Mouse (Mus musculus) erythroblast, embryonic 14.5 days (primary cell): Measurements from ENCODE around the gene Fastk. TPM values are rescaled to one million over a fixed set of nuclear protein-coding genes. Genes with fewer than 3 reads are reported as not detected.

ENCODE experiments used
- H3K27me3 ChIP-seq: 2 replicates; pipeline ENCODE4 v1.6.1; 2012; ENCODE audit warnings: inconsistent platforms; ENCODE audit not compliant: control insufficient read depth
- H3K36me3 ChIP-seq: 2 replicates; pipeline ENCODE4 v1.6.1; 2012; ENCODE audit warnings: mild to moderate bottlenecking, inconsistent platforms; ENCODE audit not compliant: control insufficient read depth
- H3K4me1 ChIP-seq: 2 replicates; pipeline ENCODE4 v1.6.1; 2012; ENCODE audit warnings: inconsistent platforms; ENCODE audit not compliant: control insufficient read depth
- H3K4me3 ChIP-seq: replicated peaks from 2 replicates; pipeline ENCODE3; 2012; ENCODE audit warnings: moderate library complexity, mild to moderate bottlenecking, inconsistent platforms
- H3K9me3 ChIP-seq: 2 replicates; pipeline ENCODE4 v1.6.1; 2012; ENCODE audit warnings: low read length, inconsistent platforms, mixed read lengths; ENCODE audit not compliant: control insufficient read depth
- GATA1 ChIP-seq: IDR thresholded peaks from 2 replicates; pipeline ENCODE4 v1.6.1; 2012; ENCODE audit warnings: low read length, inconsistent platforms, mixed read lengths
- TAL1 ChIP-seq: IDR thresholded peaks from 3 replicates; pipeline ENCODE4 v1.6.1; 2012; ENCODE audit warnings: low read length, inconsistent platforms, mixed read lengths
- polyA plus RNA-seq: library from polyadenylated mRNA; stranded (reverse); fragments of >175 nt; gene quantifications from 2 replicates; pipeline ENCODE4 v1.2.3, GENCODE M21; 2012

Gene Fastk
- polyA plus RNA-seq, 1 experiment: 33.8 TPM

DNA sequence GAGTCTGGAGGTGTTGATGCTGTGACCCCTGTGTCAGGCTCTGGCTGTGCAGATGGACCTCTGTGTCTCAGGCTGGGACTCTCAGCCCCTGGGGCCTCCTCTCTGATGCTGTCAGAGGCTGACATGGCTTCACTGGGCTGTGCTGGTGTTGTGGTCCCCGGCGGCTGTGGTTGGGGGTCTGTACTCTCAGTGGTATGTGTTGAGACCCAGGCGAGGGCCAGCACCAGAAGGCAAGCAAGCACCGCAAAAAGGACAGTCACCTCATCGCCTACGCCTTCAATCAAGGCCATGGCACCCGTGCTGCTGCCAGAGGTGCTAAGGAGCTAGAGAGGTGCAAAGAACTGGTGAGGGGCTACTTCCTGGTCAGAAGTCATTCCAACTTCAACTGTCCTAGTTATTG lies 1.5 kb upstream of the Fastk start:
- no peaks in the 10 kb centered on the region for H3K27me3 ChIP-seq
- peaks cover 76% of the 10 kb centered on the region for H3K4me1 ChIP-seq
- no peaks in the 10 kb centered on the region for H3K9me3 ChIP-seq
- TF ChIP-seq TAL1 (no peak), GATA1 (no peak)
- peaks cover 24% of the 10 kb centered on the region for H3K36me3 ChIP-seq
- peak overlapping the region; percentile 75 for H3K4me3 ChIP-seq

DNA sequence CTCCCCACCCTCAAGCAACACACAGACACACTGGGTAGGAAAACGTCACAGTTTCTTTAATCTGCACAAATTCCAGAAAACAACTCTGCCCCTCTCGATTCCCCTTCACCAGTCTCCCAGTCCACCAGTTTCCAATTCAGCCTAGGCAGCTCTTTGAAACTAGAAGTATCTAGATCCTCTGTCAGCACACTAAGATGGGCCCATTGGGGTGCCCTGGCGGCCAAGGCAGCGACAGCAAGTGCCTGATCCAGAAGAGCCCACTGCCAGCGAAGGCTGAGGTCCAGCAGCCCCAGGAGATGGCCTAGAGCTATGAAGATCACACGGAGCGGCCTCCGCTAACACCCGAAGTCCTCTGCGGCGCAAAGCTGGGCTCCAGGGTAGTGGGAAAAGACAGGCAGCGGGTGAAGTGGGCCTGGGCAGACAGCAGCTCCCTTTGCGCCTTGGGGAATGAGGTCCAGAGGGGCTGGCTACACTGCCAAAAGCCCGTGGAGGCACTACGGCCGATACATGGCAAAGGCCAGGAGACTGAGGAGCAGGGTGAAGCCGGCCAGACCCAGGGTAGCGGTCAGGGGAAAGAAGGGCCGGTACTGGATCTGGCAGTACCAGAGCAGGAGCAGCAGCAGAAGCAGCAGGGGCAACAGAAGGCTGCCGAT lies 467 bp upstream of the Fastk start:
- peaks cover 66% of the 10 kb centered on the region for H3K4me1 ChIP-seq
- H3K36me3 ChIP-seq: peaks cover 35% of the 10 kb centered on the region
- H3K27me3 ChIP-seq: no peaks in the 10 kb centered on the region
- no peak for TF ChIP-seq TAL1
- TF ChIP-seq GATA1: no peak
- H3K9me3 ChIP-seq: no peaks in the 10 kb centered on the region
- peak overlapping the region; percentile 85 for H3K4me3 ChIP-seq

DNA sequence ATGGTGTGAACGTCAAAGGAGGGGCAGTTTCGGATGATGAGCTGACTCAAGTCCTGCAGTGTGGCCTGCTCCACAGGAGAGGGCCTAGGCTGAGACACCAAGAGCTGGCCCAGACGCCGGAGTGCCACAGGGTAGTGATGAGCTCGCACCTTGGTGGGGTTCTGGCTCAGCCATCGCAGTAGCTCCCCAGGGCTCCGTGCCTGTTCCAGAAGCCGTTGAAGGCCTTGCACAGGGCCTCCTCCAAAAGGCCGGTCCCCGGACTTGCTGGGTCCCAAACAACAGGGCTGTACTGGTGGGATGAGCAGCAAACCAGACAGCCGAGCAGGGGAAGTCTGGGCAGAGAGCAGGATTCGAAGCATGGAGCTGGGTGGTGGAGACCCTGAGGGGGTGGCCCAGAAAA lies 1.2 kb downstream of the Fastk start:
- H3K9me3 ChIP-seq: no peaks in the 10 kb centered on the region
- TF ChIP-seq GATA1: no peak
- TF ChIP-seq TAL1: no peak
- peaks cover 51% of the 10 kb centered on the region for H3K36me3 ChIP-seq
- H3K4me3 ChIP-seq: peak overlapping the region; percentile 85
- no peaks in the 10 kb centered on the region for H3K27me3 ChIP-seq
- H3K4me1 ChIP-seq: peaks cover 60% of the 10 kb centered on the region

DNA sequence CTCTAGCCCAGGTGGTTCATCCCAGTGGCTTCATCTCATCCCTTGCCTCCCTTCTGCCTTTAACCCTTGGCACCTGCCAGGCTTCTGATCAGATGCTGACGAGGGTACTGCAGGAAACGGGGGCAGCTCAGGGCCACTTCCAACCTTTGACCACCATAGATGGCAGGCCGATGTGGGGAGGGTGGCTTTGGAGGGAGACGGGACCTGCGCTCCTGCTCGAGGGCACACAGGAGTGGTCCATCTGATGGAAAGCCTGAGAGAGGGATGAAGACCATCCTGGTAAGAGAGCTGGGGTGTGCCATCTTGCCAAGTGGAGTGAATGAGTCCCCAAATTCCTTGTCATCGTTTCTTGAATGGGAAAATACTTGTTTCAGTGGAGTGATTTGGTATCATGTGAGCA lies 1.9 kb downstream of the Fastk start:
- no peak for TF ChIP-seq TAL1
- no peak for TF ChIP-seq GATA1
- Histone ChIP-seq H3K36me3 (peaks cover 57% of the 10 kb centered on the region), H3K4me3 (no peak overlapping the region), H3K4me1 (peaks cover 54% of the 10 kb centered on the region), H3K27me3 (no peaks in the 10 kb centered on the region), H3K9me3 (no peaks in the 10 kb centered on the region)

DNA sequence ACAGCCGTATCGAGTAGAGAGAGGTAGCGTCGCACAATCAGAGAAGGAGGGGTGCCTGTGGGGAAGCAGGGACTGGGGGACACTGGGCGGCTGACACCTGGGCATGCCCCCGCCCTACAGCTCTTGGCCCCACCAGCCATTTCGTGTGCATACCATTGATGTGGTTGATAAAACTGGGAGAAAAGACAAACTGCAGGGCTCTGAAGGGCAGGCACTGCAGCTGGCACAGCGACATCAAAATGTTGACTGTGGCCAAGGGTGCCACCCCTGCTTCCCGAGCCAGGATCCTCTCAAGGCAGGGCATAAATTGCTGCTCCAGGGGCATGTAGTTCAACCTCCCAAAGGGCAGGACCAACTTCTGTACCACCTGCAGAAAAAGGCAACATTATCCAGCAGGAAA lies 3.1 kb downstream of the Fastk start:
- Histone ChIP-seq H3K36me3 (peaks cover 60% of the 10 kb centered on the region), H3K9me3 (no peaks in the 10 kb centered on the region), H3K4me3 (no peak overlapping the region), H3K27me3 (no peaks in the 10 kb centered on the region), H3K4me1 (peaks cover 42% of the 10 kb centered on the region)
- TF ChIP-seq GATA1 (no peak), TAL1 (no peak)

DNA sequence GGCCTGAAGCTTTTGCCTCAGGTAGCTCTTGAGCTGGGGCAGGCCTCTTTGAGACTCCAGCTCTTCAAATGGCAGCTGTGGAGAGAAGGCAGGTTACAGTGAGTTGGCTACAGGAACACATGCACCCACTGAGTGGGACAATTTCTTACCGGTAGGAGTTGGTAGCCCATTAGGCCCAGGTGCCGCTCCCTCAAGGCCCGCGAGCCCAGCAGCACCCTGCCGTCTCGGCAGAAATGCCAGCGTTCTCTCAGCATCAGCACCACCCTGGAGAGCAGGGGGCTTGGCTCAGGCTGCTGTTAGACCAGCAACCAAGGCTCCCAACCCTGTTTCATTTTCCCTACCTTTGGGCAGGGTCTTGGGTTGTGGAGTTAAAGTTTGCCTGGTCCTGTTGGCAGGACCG lies 3.9 kb downstream of the Fastk start:
- TF ChIP-seq TAL1: no peak
- TF ChIP-seq GATA1: no peak
- H3K4me3 ChIP-seq: no peak overlapping the region
- H3K4me1 ChIP-seq: peaks cover 35% of the 10 kb centered on the region
- peaks cover 60% of the 10 kb centered on the region for H3K36me3 ChIP-seq
- no peaks in the 10 kb centered on the region for H3K27me3 ChIP-seq
- no peaks in the 10 kb centered on the region for H3K9me3 ChIP-seq

DNA sequence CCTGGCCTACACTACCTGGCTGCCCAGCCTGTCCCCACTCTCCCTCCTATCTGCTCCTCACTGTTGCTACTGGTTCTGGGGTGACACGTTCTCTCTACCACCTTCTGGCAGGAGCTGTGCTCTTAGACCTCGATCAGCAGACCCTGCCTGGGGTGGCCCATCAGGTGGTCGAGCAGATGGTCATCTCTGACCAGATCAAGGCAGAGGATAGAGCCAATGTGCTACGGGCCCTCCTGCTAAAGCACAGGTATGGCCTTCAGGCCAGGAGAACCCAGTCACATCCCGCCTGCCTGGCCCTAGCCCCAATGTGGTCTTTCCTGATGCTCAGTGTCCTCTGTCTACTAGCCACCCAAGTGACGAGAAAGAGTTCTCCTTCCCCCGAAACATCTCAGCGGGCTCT lies 11.1 kb downstream of the Fastk start:
- Histone ChIP-seq H3K4me1 (no peaks in the 10 kb centered on the region), H3K36me3 (peaks cover 74% of the 10 kb centered on the region), H3K4me3 (no peak overlapping the region), H3K27me3 (no peaks in the 10 kb centered on the region), H3K9me3 (no peaks in the 10 kb centered on the region)
- no peak for TF ChIP-seq TAL1
- no peak for TF ChIP-seq GATA1

DNA sequence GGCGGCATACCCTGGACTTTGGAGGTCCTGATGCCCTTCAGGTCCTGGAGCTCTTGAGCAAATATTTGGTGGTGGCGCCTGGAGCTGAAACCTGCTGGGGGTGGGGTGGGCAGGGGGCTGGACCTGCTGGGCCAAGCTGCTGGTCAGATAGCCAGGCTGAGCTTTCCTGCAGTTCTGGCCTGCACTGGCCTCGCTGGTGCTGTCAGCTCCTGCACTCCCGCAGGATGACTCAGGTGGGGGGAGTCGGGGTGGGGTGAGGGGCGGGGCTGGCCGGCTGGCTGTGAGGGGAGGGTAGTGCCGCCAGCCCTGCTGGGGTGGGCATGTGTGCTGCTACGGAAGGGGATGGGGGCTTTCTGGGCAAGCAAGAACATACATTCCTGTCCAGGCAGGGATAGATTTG lies 16.5 kb downstream of the Fastk start:
- TF ChIP-seq TAL1 (no peak), GATA1 (no peak)
- Histone ChIP-seq H3K27me3 (peaks cover 26% of the 10 kb centered on the region), H3K4me3 (peak overlapping the region; percentile 39), H3K4me1 (peaks cover 45% of the 10 kb centered on the region), H3K36me3 (peaks cover 40% of the 10 kb centered on the region), H3K9me3 (no peaks in the 10 kb centered on the region)

DNA sequence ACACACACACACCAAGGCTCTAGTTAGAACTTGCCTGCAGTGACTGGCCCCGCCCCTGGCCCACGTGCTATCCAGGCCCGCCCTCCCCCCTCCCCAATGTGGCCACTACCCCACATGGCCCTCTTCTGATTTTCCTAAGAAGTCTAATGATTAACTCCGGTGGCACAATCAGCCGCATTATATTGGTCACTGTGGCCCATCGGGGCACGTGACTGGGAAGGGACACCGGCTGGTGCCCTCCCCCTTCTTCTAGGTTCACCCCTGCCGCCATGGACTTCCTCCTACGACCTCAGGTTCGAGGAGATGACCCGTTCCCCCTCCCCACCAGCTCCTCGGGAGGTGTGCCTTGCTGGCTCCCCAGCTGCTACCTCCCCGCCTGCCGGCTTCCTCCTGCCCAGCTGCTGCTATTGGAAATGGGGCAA lies 17.1 kb downstream of the Fastk start:
- H3K4me1 ChIP-seq: peaks cover 50% of the 10 kb centered on the region
- H3K4me3 ChIP-seq: peak overlapping the region; percentile 39
- TF ChIP-seq GATA1 (no peak), TAL1 (no peak)
- peaks cover 26% of the 10 kb centered on the region for H3K27me3 ChIP-seq
- H3K36me3 ChIP-seq: peaks cover 36% of the 10 kb centered on the region
- H3K9me3 ChIP-seq: no peaks in the 10 kb centered on the region

DNA sequence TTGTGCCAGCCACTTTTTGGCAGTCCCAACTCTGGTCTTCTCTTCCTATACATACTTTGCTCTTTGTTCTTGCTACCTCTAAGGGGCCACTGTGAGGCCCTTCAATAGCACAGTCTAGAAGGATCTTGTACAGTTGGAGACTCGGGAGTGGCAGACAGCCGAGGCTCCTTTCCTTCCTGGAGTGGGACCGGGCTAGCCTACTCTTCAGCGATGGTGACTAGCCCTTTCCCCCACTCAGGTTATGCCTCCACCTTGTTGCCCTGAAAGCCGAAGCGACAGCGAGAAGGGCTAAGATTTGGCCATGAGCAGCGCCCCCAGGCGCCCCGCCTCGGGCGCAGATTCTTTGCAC lies 17.8 kb downstream of the Fastk start:
- no peak for TF ChIP-seq TAL1
- peaks cover 26% of the 10 kb centered on the region for H3K27me3 ChIP-seq
- peaks cover 30% of the 10 kb centered on the region for H3K36me3 ChIP-seq
- H3K4me1 ChIP-seq: peaks cover 56% of the 10 kb centered on the region
- H3K4me3 ChIP-seq: no peak overlapping the region
- H3K9me3 ChIP-seq: no peaks in the 10 kb centered on the region
